Mouse (Mus musculus): ENCODE results near the gene Raly. TPM values are rescaled to one million over a fixed set of nuclear protein-coding genes. Genes with fewer than 3 reads are reported as not detected.

Gene Raly
- polyA plus RNA-seq, 1 experiment from 2014 or later: 76.6 TPM

- Histone ChIP-seq H3K4me2 (replicated peaks; ENCODE audit: low read depth, low read length) (no peak overlapping the region), H3K27me3 (ENCODE audit: control insufficient read depth, insufficient read depth, low read length) (no peaks in the 10 kb centered on the region), H3K36me3 (ENCODE audit: control insufficient read depth, insufficient read depth, low read length) (peaks cover 5% of the 10 kb centered on the region; the same call in 1 of the 2 replicates), H3K9ac (ENCODE audit: low read depth, low read length) (no peak overlapping the region), H3K27ac (ENCODE audit: low read depth, low read length) (no peak overlapping the region), H3K9me3 (ENCODE audit: control insufficient read depth, low read length) (no peaks in the 10 kb centered on the region), H3K4me1 (replicated peaks; ENCODE audit: control insufficient read depth, insufficient read depth, low read length) (no peaks in the 10 kb centered on the region), H3K4me3 (ENCODE audit: low read depth, low read length) (no peak overlapping the region)
- DNase-seq (ENCODE audit: low spot score): no peak
- WGBS: 94% methylated on average over 13 of the region's 13 CpGs
- no peak for ATAC-seq (ENCODE audit: low FRiP score)
Measured at GRCm38 (mm10) chr2:154863672-154864071, 72.8 kb downstream of the Raly start.

DNA sequence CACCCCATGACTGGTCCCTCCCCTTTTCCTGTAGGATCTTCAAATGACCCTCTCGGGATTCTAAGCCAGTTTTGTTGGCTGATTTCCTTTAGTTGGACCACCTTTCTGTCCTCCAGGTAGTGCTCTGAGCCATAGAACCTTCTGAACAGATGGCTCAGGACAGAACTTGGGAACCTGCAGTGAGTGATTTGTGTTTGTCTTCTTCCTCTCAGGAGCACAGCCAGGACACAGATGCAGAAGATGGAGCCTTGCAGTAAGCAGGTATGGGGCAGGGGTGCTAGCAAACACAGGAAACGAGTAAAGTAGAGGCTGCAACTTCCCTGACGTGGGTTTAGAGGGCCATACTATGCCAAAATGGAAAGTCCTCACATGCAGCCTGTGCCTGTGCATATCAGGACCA, 74.8 kb downstream of the Raly start:
- Histone ChIP-seq H3K9ac (ENCODE audit: low read depth, low read length) (no peak overlapping the region), H3K4me1 (replicated peaks; ENCODE audit: control insufficient read depth, insufficient read depth, low read length) (no peaks in the 10 kb centered on the region), H3K27me3 (ENCODE audit: control insufficient read depth, insufficient read depth, low read length) (no peaks in the 10 kb centered on the region), H3K9me3 (ENCODE audit: control insufficient read depth, low read length) (no peaks in the 10 kb centered on the region), H3K4me3 (ENCODE audit: low read depth, low read length) (no peak overlapping the region), H3K4me2 (replicated peaks; ENCODE audit: low read depth, low read length) (no peak overlapping the region), H3K36me3 (ENCODE audit: control insufficient read depth, insufficient read depth, low read length) (peaks cover 11% of the 10 kb centered on the region), H3K27ac (ENCODE audit: low read depth, low read length) (no peak overlapping the region)
- 90% methylated on average over 3 of the region's 3 CpGs for WGBS
- DNase-seq (ENCODE audit: low spot score) (no peak), ATAC-seq (ENCODE audit: low FRiP score) (no peak)

DNA sequence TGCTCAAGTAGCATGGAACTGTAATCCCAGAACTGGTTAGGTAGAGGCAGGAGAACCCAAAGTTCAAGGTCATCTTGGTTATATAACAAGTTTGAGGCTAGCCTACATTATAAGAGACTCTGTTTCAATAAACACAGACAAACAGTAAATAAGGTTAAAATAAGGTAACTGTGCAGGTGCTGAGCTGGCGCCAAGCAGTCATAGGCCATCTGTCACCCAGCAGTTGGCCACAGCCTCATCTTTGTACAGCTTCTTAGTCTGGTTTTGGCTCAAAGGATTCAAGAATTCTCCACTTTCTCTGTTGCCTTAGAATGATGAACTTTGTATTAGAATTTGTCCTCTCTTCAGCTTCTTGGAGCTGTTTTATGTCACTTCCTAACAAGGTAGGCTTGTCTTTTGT, 77.2 kb downstream of the Raly start:
- no peak overlapping the region for H3K4me2 ChIP-seq (replicated peaks; ENCODE audit: low read depth, low read length)
- WGBS: 96% methylated on average over 1 of the region's 1 CpGs
- ATAC-seq (ENCODE audit: low FRiP score) (no peak), DNase-seq (ENCODE audit: low spot score) (no peak)
- H3K4me1 ChIP-seq (replicated peaks; ENCODE audit: control insufficient read depth, insufficient read depth, low read length): no peaks in the 10 kb centered on the region
- H3K27me3 ChIP-seq (ENCODE audit: control insufficient read depth, insufficient read depth, low read length): no peaks in the 10 kb centered on the region
- H3K9ac ChIP-seq (ENCODE audit: low read depth, low read length): no peak overlapping the region
- H3K36me3 ChIP-seq (ENCODE audit: control insufficient read depth, insufficient read depth, low read length): peaks cover 14% of the 10 kb centered on the region
- no peak overlapping the region for H3K27ac ChIP-seq (ENCODE audit: low read depth, low read length)
- no peaks in the 10 kb centered on the region for H3K9me3 ChIP-seq (ENCODE audit: control insufficient read depth, low read length)
- H3K4me3 ChIP-seq (ENCODE audit: low read depth, low read length): no peak overlapping the region

- DNase-seq (ENCODE audit: low spot score) (no peak), ATAC-seq (ENCODE audit: low FRiP score) (no peak)
- no peaks in the 10 kb centered on the region for H3K9me3 ChIP-seq (ENCODE audit: control insufficient read depth, low read length)
- H3K4me1 ChIP-seq (replicated peaks; ENCODE audit: control insufficient read depth, insufficient read depth, low read length): no peaks in the 10 kb centered on the region
- no peaks in the 10 kb centered on the region for H3K27me3 ChIP-seq (ENCODE audit: control insufficient read depth, insufficient read depth, low read length)
- no peak overlapping the region for H3K4me2 ChIP-seq (replicated peaks; ENCODE audit: low read depth, low read length)
- H3K4me3 ChIP-seq (ENCODE audit: low read depth, low read length): no peak overlapping the region
- no peak overlapping the region for H3K9ac ChIP-seq (ENCODE audit: low read depth, low read length)
- H3K36me3 ChIP-seq (ENCODE audit: control insufficient read depth, insufficient read depth, low read length): peaks cover 11% of the 10 kb centered on the region
- H3K27ac ChIP-seq (ENCODE audit: low read depth, low read length): no peak overlapping the region
Measured at GRCm38 (mm10) chr2:154869954-154870641, 79.2 kb downstream of the Raly start.

GRCm38 (mm10) chr2:154876621-154877020, 85.7 kb downstream of the Raly start:
- Histone ChIP-seq H3K27ac (ENCODE audit: low read depth, low read length) (no peak overlapping the region), H3K36me3 (ENCODE audit: control insufficient read depth, insufficient read depth, low read length) (peaks cover 5% of the 10 kb centered on the region), H3K4me2 (replicated peaks; ENCODE audit: low read depth, low read length) (no peak overlapping the region), H3K4me3 (ENCODE audit: low read depth, low read length) (no peak overlapping the region), H3K9ac (ENCODE audit: low read depth, low read length) (no peak overlapping the region), H3K27me3 (ENCODE audit: control insufficient read depth, insufficient read depth, low read length) (no peaks in the 10 kb centered on the region), H3K4me1 (replicated peaks; ENCODE audit: control insufficient read depth, insufficient read depth, low read length) (no peaks in the 10 kb centered on the region), H3K9me3 (ENCODE audit: control insufficient read depth, low read length) (no peaks in the 10 kb centered on the region)
- no peak for ATAC-seq (ENCODE audit: low FRiP score)
- WGBS: 90% methylated on average over 2 of the region's 2 CpGs
- no peak for DNase-seq (ENCODE audit: low spot score)

- Histone ChIP-seq H3K4me2 (replicated peaks; ENCODE audit: low read depth, low read length) (peak overlapping the region; percentile 70), H3K9me3 (ENCODE audit: control insufficient read depth, low read length) (no peaks in the 10 kb centered on the region), H3K27me3 (ENCODE audit: control insufficient read depth, insufficient read depth, low read length) (no peaks in the 10 kb centered on the region), H3K27ac (ENCODE audit: low read depth, low read length) (no peak overlapping the region), H3K36me3 (ENCODE audit: control insufficient read depth, insufficient read depth, low read length) (peaks cover 4% of the 10 kb centered on the region), H3K4me1 (replicated peaks; ENCODE audit: control insufficient read depth, insufficient read depth, low read length) (no peaks in the 10 kb centered on the region), H3K9ac (ENCODE audit: low read depth, low read length) (peak overlapping the region; percentile 84), H3K4me3 (ENCODE audit: low read depth, low read length) (peak overlapping the region; percentile 75)
- 28% methylated on average over 2 of the region's 2 CpGs for WGBS
- DNase-seq (ENCODE audit: low spot score): no peak
- no peak for ATAC-seq (ENCODE audit: low FRiP score)
Measured at GRCm38 (mm10) chr2:154891585-154891984, 100.7 kb downstream of the Raly start.

- Histone ChIP-seq H3K4me1 (replicated peaks; ENCODE audit: control insufficient read depth, insufficient read depth, low read length) (no peaks in the 10 kb centered on the region), H3K27me3 (ENCODE audit: control insufficient read depth, insufficient read depth, low read length) (no peaks in the 10 kb centered on the region), H3K9me3 (ENCODE audit: control insufficient read depth, low read length) (no peaks in the 10 kb centered on the region), H3K4me3 (ENCODE audit: low read depth, low read length) (peak within 1 kb of the TSS; percentile 75), H3K36me3 (ENCODE audit: control insufficient read depth, insufficient read depth, low read length) (no peaks in the 10 kb centered on the region; the same call in 1 of the 2 replicates), H3K9ac (ENCODE audit: low read depth, low read length) (peak within 1 kb of the TSS; percentile 84), H3K4me2 (replicated peaks; ENCODE audit: low read depth, low read length) (peak within 1 kb of the TSS; percentile 70), H3K27ac (ENCODE audit: low read depth, low read length) (peak within 1 kb of the TSS; percentile 40; the same call in 1 of the 2 replicates)
- WGBS: under 1% methylated on average over 75 of the region's 75 CpGs
- ATAC-seq (ENCODE audit: low FRiP score) (peak; percentile 99), DNase-seq (ENCODE audit: low spot score) (peak; percentile 98)
Measured at GRCm38 (mm10) chr2:154892201-154893044, 101.5 kb downstream of the Raly start, which contains the start of gene Eif2s2. Gene Eif2s2 (minus strand): TSS chr2:154892935.

DNA sequence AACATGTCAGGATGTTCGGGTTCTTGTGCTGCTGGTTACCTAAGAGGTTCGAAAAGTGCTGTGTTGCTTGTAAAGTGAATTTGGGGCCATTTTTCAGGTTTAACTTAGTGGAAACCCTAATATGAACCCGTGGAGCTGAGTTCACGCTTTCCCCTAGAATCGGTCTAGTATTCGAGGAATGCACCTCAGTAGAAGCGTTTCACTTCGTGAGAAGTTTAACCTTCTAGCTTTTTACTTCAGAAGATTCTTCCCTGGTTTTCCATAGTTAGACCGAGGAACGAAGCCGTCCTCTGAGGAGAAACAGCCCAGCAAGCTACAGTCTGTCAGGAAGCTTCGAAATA, 102.1 kb downstream of the Raly start:
- Histone ChIP-seq H3K4me1 (replicated peaks; ENCODE audit: control insufficient read depth, insufficient read depth, low read length) (no peaks in the 10 kb centered on the region), H3K27me3 (ENCODE audit: control insufficient read depth, insufficient read depth, low read length) (no peaks in the 10 kb centered on the region), H3K9me3 (ENCODE audit: control insufficient read depth, low read length) (no peaks in the 10 kb centered on the region), H3K27ac (ENCODE audit: low read depth, low read length) (no peak overlapping the region), H3K36me3 (ENCODE audit: control insufficient read depth, insufficient read depth, low read length) (no peaks in the 10 kb centered on the region; the same call in 1 of the 2 replicates), H3K9ac (ENCODE audit: low read depth, low read length) (peak overlapping the region; percentile 84), H3K4me3 (ENCODE audit: low read depth, low read length) (peak overlapping the region; percentile 75), H3K4me2 (replicated peaks; ENCODE audit: low read depth, low read length) (peak overlapping the region; percentile 37)
- WGBS: 12% methylated on average over 12 of the region's 12 CpGs
- DNase-seq (ENCODE audit: low spot score) (no peak), ATAC-seq (ENCODE audit: low FRiP score) (peak; percentile 25; the same call in 1 of the 2 replicates)
